Mouse (Mus musculus): ENCODE results near the gene Myo1g.

Myo1g gene

DNA sequence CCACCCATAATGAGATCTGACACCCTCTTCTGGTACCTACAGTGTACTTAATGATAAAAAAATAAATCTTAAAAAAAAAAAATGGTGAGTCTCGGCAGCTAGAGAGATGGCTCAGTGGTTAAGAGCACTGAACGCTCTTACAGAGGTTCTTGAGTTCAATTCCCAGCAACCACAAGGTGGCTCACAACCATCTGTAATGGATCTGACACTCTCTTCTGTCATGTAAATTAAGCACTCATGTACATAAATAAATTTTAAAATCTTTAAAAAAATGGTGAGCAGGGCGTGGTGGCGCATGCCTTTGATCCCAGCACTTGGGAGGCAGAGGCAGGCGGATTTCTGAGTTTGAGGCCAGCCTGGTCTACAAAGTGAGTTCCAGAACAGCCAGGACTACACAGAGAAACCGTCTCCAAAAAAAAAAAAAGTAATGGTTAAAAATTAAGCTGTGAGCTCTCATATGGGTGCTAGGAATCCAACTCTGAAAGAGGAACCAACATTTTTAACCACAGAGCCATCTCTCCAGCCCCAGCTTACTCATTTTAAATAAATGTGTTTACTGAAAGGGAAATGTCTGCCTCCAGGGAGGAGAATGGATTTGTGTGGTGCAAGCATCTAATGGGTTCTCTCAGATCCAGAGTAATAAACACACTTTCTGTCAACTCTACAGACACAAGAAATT lies 57.5 kb downstream of the Myo1g start:
- peak; percentile 48 for DNase-seq (ENCODE audit: low read depth, low spot score)
